Mouse (Mus musculus): ENCODE data around the gene 1700024G13Rik.

DNA sequence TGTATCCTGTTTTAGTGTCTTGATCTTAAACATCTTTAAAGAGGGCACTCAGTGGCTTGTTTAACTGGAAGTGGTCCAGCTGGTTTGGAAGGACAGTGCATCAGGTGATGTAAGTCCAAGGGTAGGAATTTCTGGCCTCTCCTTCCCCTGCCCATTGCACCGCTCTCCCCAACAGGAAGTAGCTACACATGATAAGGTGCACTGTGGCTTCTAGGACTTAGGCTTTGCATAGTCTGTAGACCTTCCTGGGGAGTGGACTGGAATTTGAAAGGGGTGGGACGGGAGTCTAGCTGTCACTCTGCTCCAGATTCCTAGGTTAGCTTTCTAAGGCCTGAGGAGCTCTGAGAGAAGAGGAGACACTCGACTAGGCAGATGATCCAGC, 8.1 kb downstream of the 1700024G13Rik start:
- TF ChIP-seq CTCF (conservative IDR thresholded peaks at IDR 0.05; ENCODE audit: low read length): no peak
- TF ChIP-seq NANOG (IDR thresholded peaks at IDR 0.05; ENCODE audit: borderline replicate concordance, low read length): no peak
